Mouse (Mus musculus) cortical plate, adult 2 months (tissue): ENCODE results near the gene Zbtb40. TPM values are rescaled to one million over a fixed set of nuclear protein-coding genes. Genes with fewer than 3 reads are reported as not detected.

Experiments used
- H3K27ac ChIP-seq: fragments of 200-500 bp; 2 replicates; pipeline ENCODE4 v1.5.1; 2012; ENCODE audit warnings: low read length, control low read depth, inconsistent platforms; ENCODE audit not compliant: insufficient read depth
- H3K4me1 ChIP-seq: fragments of 200-500 bp; 2 replicates; pipeline ENCODE4 v1.6.1; 2011; ENCODE audit warnings: low read length; ENCODE audit not compliant: control insufficient read depth, insufficient read depth
- H3K4me3 ChIP-seq: fragments of 200-500 bp; 2 replicates; pipeline ENCODE4 v1.5.1; 2011; ENCODE audit warnings: mild to moderate bottlenecking, low read length, control low read depth; ENCODE audit not compliant: insufficient read depth
- CTCF ChIP-seq: fragments of 200-500 bp; IDR thresholded peaks from 2 replicates; pipeline ENCODE4 v1.5.1; 2011; ENCODE audit warnings: mild to moderate bottlenecking, control low read depth, low read length; ENCODE audit not compliant: insufficient read depth; ENCODE audit errors: extremely low read depth
- POLR2A ChIP-seq: fragments of 200-500 bp; IDR thresholded peaks from 2 replicates; pipeline ENCODE4 v1.6.1; 2011; ENCODE audit warnings: mild to moderate bottlenecking, low read length, control low read depth; ENCODE audit not compliant: insufficient read depth; ENCODE audit errors: extremely low read depth
- polyA plus RNA-seq: library from polyadenylated mRNA; depleted of rRNA; stranded (reverse); fragments of >200 nt; gene quantifications from 2 replicates; pipeline ENCODE4 v1.2.3, GENCODE M21; 2012; rRNA removed

The Zbtb40 gene
- polyA plus RNA-seq, 1 experiment, result 7.3 TPM

GRCm38 (mm10) chr4:136944558-136945350 is 103.8 kb downstream of the Zbtb40 start:
- Histone ChIP-seq H3K4me1 (no peaks in the 10 kb centered on the region), H3K27ac (no peak overlapping the region), H3K4me3 (no peak overlapping the region)
- TF ChIP-seq CTCF, result no peak
- no peak for TF ChIP-seq POLR2A

DNA sequence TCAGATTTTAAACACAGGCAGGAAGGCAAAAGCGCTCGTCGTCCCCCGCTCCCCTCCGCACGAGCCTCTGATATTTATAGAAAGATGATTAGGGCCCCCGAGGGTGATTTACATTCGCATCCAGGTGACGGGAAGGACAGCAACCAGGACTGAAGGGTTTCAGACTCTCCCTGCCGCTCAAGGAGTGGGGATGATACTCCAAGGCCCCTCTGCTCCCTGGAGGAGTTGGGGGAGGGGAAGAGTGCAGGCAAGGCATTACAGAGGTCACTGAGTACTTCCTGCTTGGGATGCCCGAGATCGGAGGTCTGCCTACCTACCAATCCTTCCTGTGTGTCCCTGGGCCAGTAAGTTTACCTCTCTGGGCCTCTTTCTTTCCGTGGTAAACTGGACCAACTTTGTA is 105.4 kb downstream of the Zbtb40 start:
- no peak overlapping the region for H3K27ac ChIP-seq
- TF ChIP-seq POLR2A (no peak), CTCF (no peak)
- no peaks in the 10 kb centered on the region for H3K4me1 ChIP-seq
- no peak overlapping the region for H3K4me3 ChIP-seq

GRCm38 (mm10) chr4:136942761-136943160 is 105.8 kb downstream of the Zbtb40 start:
- Histone ChIP-seq H3K4me3 (no peak overlapping the region), H3K27ac (no peak overlapping the region), H3K4me1 (no peaks in the 10 kb centered on the region)
- TF ChIP-seq POLR2A, result no peak
- no peak for TF ChIP-seq CTCF

- no peak overlapping the region for H3K4me3 ChIP-seq
- TF ChIP-seq POLR2A, result no peak
- no peak for TF ChIP-seq CTCF
- H3K4me1 ChIP-seq, result no peaks in the 10 kb centered on the region
- H3K27ac ChIP-seq, result no peak overlapping the region
Measured at GRCm38 (mm10) chr4:136937935-136938334, 110.7 kb downstream of the Zbtb40 start.

DNA sequence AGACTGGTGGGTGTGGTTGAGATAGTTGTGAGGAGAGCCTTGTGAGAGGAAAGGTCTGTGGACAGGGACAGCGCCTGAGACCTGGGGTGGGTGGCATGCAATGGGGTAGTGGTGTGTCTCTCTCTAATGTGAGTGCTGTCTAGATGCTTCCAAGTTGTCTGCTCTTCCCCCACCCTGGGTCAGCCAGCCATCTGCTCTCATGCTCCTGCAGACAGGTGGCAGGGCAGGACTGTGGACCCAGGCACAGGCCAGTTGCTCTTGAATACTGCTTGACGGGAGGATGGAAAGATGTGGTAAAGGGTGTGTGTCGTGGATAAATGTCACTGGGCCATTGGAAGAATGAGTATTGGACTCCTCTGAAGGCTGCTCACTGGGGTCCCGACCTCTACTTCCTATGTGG is 111.3 kb downstream of the Zbtb40 start:
- Histone ChIP-seq H3K4me1 (no peaks in the 10 kb centered on the region), H3K4me3 (no peak overlapping the region), H3K27ac (no peak overlapping the region)
- TF ChIP-seq POLR2A (no peak), CTCF (no peak)

DNA sequence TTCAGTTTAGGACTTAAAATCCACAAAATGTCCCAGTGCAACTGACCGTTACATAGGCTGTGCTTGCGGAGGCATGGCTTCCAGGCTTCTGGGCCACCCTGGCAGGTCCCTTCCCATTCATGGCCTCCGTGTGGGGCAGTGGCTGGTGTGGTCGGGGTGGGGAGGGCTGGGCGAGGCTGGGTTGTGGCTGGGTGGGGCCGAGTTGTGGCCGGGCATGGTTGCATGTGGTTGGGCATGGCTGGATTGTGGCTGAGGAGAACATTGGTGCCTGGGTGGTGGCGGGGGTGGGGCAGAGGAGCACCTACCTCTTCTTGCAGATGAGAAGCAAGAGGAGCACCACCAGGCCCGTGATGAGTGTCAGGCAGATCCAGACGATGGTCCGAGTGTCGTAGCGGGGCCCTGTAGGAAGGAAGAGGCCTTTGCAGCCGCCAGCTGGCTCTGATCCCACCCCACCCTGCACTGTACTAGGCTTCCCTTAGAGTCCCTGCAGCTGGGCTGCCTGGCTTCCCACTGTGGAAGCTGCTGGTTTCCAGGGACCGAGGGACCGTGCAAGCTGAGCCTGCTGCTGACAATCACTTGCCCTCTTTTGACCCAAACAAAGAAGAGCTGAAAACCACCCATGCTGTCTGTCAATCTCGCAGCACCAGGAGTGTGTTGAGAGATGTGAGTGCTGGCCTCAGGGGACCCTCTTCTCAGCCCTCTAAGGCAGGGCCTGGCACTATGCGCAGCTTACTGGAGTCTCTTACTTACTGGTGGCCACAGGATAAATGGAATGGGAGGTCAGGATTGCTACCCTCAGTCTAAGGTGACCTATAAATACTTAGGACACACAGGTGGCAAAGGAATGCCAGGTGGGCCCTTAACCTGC is 113.6 kb downstream of the Zbtb40 start:
- Histone ChIP-seq H3K4me1 (no peaks in the 10 kb centered on the region), H3K4me3 (no peak overlapping the region), H3K27ac (no peak overlapping the region)
- TF ChIP-seq CTCF (no peak), POLR2A (no peak)

DNA sequence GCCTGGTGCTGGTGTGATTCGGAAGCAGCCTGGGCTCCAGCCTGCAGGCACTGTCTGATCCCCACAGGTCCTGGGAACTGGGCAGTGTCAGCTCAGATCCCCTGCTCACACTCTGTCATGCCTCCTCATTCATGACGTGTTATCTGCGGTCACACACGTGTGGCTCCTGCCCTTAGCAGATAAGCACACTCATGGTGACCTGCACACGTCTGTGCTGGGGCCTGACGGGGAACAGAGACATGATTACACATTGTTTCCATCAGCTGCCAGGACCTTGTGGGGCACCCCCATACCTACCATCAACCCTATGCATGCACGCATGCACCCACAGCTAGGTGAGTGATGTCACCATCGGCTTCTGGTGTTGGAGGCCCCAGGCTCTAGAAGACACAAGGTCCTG is 118.1 kb downstream of the Zbtb40 start:
- Histone ChIP-seq H3K4me3 (no peak overlapping the region), H3K4me1 (no peaks in the 10 kb centered on the region), H3K27ac (no peak overlapping the region)
- TF ChIP-seq POLR2A, result no peak
- no peak for TF ChIP-seq CTCF

Other genes starting within 250 kb of the Zbtb40 start
- gene Ephb2, start 212.8 kb downstream of the Zbtb40 start, polyA plus RNA-seq, result 17.1 TPM in 2 replicates
- gene C1qb, start 162.6 kb downstream of the Zbtb40 start, polyA plus RNA-seq, result 127 and 132 TPM in 2 replicates
- 86.9 and 92.7 TPM in 2 replicates for gene C1qc, start 155.7 kb downstream of the Zbtb40 start, polyA plus RNA-seq
- gene C1qa, start 150.0 kb downstream of the Zbtb40 start, polyA plus RNA-seq, result 91.1 and 96.5 TPM in 2 replicates
- gene Epha8, start 92.0 kb downstream of the Zbtb40 start, polyA plus RNA-seq, result 11.0 and 12.3 TPM in 2 replicates
- gene Wnt4, start 228.7 kb upstream of the Zbtb40 start, polyA plus RNA-seq, result 12.3 and 12.8 TPM in 2 replicates